Comparison of ENCODE assay signal across 10 mouse cellular contexts in the genomic region with DNA sequence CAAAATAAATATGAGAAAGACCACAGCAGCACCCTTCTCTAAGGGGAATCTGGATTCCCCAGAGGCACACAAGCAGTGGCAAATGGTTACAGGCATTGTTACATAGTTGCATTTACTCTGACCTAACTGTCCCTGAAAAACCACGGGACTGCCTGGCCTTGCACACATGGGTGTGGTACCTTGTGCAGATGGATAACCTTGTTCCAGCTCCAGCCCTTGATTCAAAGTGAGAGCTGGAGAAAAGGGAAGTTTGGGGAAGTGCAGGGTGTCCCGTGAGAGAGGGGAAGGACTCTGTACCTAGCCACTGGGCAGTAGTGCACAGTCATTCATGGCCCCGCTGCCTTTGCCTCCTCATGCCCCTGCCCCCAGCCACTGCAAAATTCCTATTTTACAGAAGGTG. TPM values are rescaled to one million over a fixed set of nuclear protein-coding genes. Genes with fewer than 3 reads are reported as not detected.
DNase-seq lines count a peak whose midpoint lies in the region; ATAC-seq and TF ChIP-seq lines count a peak whose summit lies in the region.
"Had no signal": no experiment of that assay in that cellular context is flagged by ENCODE, and none has a peak within 500 bp of the region (broad histone marks: within the 10 kb centered on the region; RNA-seq: fewer than 3 reads in every experiment).

No protein-coding gene starts in this region.

- H3K4me2 ChIP-seq in heart, embryonic 13.5 days: peak overlapping the region; percentile 99
- H3K4me2 ChIP-seq in limb, embryonic 15.5 days: peak overlapping the region; percentile 93

- intact Hi-C loops in heart, postnatal 36 days (cut with DNase I): loop anchor here (2.0 kb wide), 3 partner anchors 13 to 37 kb away; no protein-coding TSS in a partner anchor

- peak overlapping the region; percentile 41 for H3K9ac ChIP-seq in heart, embryonic 13.5 days
- H3K9ac ChIP-seq in limb, embryonic 15.5 days: no peak overlapping the region

- H3K27ac ChIP-seq in heart, embryonic 13.5 days (replicated peaks): peak overlapping the region; percentile 37; the same call in 1 of the 2 replicates
- H3K27ac ChIP-seq in embryonic facial prominence, embryonic 10.5 days (replicated peaks): peak overlapping the region; percentile 92
- H3K27ac ChIP-seq in limb, embryonic 15.5 days: peak overlapping the region; percentile 18; the same call in 1 of the 2 replicates

- DNase-seq in heart, postnatal 36 days: no peak
- no peak for DNase-seq in embryonic facial prominence, embryonic 10.5 days (ENCODE audit: low spot score)
- DNase-seq in layer of hippocampus, adult 11-12 months (ENCODE audit: low spot score): no peak
- DNase-seq in frontal cortex, postnatal 36 days (ENCODE audit: low spot score in 2 of 2): no peak
- DNase-seq: thymus, adult 2 months had no signal

- H3K4me1 ChIP-seq in heart, embryonic 13.5 days: peaks cover 79% of the 10 kb centered on the region
- H3K4me1 ChIP-seq in E14TG2a.4 (replicated peaks; ENCODE audit: low read depth, low read length): peaks cover 92% of the 10 kb centered on the region
- H3K4me1 ChIP-seq in embryonic facial prominence, embryonic 10.5 days: peaks cover 99% of the 10 kb centered on the region
- peaks cover 94% of the 10 kb centered on the region for H3K4me1 ChIP-seq in limb, embryonic 15.5 days

- H3K4me3 ChIP-seq in heart, embryonic 13.5 days: peak overlapping the region; percentile 62
- peak overlapping the region; percentile 39 for H3K4me3 ChIP-seq in E14TG2a.4 (replicated peaks; ENCODE audit: low read length)
- H3K4me3 ChIP-seq in embryonic facial prominence, embryonic 10.5 days: peak overlapping the region; percentile 75; the same call in 1 of the 2 replicates
- peak overlapping the region; percentile 54; the same call in 1 of the 2 replicates for H3K4me3 ChIP-seq in limb, embryonic 15.5 days

- H3K9me3 ChIP-seq in heart, embryonic 13.5 days: no peaks in the 10 kb centered on the region
- H3K9me3 ChIP-seq in E14TG2a.4 (ENCODE audit: low read length): no peaks in the 10 kb centered on the region
- H3K9me3 ChIP-seq in embryonic facial prominence, embryonic 10.5 days: no peaks in the 10 kb centered on the region
- H3K9me3 ChIP-seq in limb, embryonic 15.5 days: no peaks in the 10 kb centered on the region

- no peak for ATAC-seq in heart, embryonic 13.5 days (ENCODE audit: extremely low read depth, insufficient number of reproducible peaks, low FRiP score, low TSS enrichment)
- ATAC-seq in limb, embryonic 15.5 days (ENCODE audit: insufficient number of reproducible peaks, low FRiP score, low TSS enrichment, low read depth): no peak
- no peak for ATAC-seq in erythroid progenitor cell, adult 5-6 weeks (replicated peaks; ENCODE audit: low FRiP score, poor library complexity, severe bottlenecking)
- ATAC-seq: hindbrain, embryonic 16.5 days had no signal

- H3K36me3 ChIP-seq in heart, embryonic 13.5 days: 0 out of 2 replicates have a peak, but pooled peaks cover 12% of the 10 kb centered on the region
- H3K36me3 ChIP-seq in E14TG2a.4 (ENCODE audit: insufficient read depth, low read length): no peaks in the 10 kb centered on the region
- peaks cover 28% of the 10 kb centered on the region for H3K36me3 ChIP-seq in embryonic facial prominence, embryonic 10.5 days (replicated peaks)
- peaks cover 7% of the 10 kb centered on the region; the same call in 1 of the 2 replicates for H3K36me3 ChIP-seq in limb, embryonic 15.5 days

- peaks cover 31% of the 10 kb centered on the region for H3K27me3 ChIP-seq in heart, embryonic 13.5 days (replicated peaks)
- peaks cover 59% of the 10 kb centered on the region for H3K27me3 ChIP-seq in E14TG2a.4 (ENCODE audit: insufficient read depth, low read length)
- peaks cover 43% of the 10 kb centered on the region for H3K27me3 ChIP-seq in embryonic facial prominence, embryonic 10.5 days (replicated peaks; ENCODE audit: low read depth, poor library complexity, severe bottlenecking)
- H3K27me3 ChIP-seq in limb, embryonic 15.5 days: no peaks in the 10 kb centered on the region

- WGBS in heart, embryonic 13.5 days: 46% methylated on average over 3 of the region's 3 CpGs
- WGBS in embryonic facial prominence, embryonic 10.5 days: 57% methylated on average over 3 of the region's 3 CpGs
- WGBS in limb, embryonic 15.5 days: 47% methylated on average over 3 of the region's 3 CpGs

- no peak for TF ChIP-seq CTCF in E14TG2a.4 (conservative IDR thresholded peaks at IDR 0.05; ENCODE audit: low read length)

RNA-seq across cellular contexts. Expression of gene Tgfbi, which starts 2.4 kb away (rescaled TPM):
- polyA plus RNA-seq in heart, embryonic 13.5 days (2015; fragmentation: Nextera tagmentation; extraction: Ambion mirVana): 59.4 and 64.5 TPM in 2 replicates
- total RNA-seq in heart, postnatal 36 days (2021): 10 to 100 TPM; 21.1 to 25.9 TPM
- polyA plus RNA-seq in embryonic facial prominence, embryonic 10.5 days (2016; fragmentation: Nextera tagmentation; extraction: Ambion mirVana): 50.1 and 65.4 TPM in 2 replicates
- 105 and 121 TPM in 2 replicates for polyA plus RNA-seq in limb, embryonic 15.5 days (2015; fragmentation: Nextera tagmentation; extraction: Ambion mirVana)
- total RNA-seq in erythroid progenitor cell, adult 5-6 weeks (2015; ENCODE audit: low replicate concordance): 10.1 and 20.5 TPM in 2 replicates
- 9.9 and 12.9 TPM in 2 replicates for total RNA-seq in erythroid progenitor cell, adult 5-6 weeks (2017; ENCODE audit: low replicate concordance)

Comparison
In these comparisons a context has a peak if more than half of its experiments do, and no peak if none do; other contexts are left out.
1. H3K27ac ChIP-seq: peak in every context shown above with its lines; median percentile 92 in embryonic facial prominence, embryonic 10.5 days; 37 in heart, embryonic 13.5 days; 18 in limb, embryonic 15.5 days.